Mouse (Mus musculus): ENCODE measurements around the gene 0610040J01Rik. TPM values are rescaled to one million over a fixed set of nuclear protein-coding genes. Genes with fewer than 3 reads are reported as not detected.
"Not testable (repeated sequence)": the region's sequence is repeated elsewhere in the genome, so short reads cannot be mapped to it uniquely, and the experiment has no call there.

Gene 0610040J01Rik
- polyA plus RNA-seq, 1 experiment from 2014 or later: 4.5 TPM

DNA sequence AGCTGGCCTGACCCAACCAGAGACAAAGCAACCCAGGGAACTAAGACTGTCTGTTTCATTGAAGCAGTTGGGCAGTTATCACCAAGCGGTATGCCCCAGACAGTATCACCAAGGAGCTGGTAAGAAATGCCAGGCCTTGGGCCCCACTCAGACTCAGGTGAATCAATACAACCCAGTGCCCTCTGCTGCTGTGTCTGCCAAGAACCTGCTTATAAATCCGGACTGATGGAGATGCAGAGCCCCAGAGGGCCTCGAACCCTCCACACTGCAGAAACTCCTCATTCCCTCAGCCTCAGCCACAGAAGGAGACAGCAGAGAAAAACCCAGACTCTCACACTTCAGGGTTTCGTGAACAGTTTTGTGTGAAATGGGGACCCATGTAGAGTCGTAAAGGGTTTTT lies 74.1 kb downstream of the 0610040J01Rik start:
- Histone ChIP-seq H3K27ac (replicated peaks) (no peak overlapping the region), H3K27me3 (no peaks in the 10 kb centered on the region), H3K4me1 (replicated peaks) (no peaks in the 10 kb centered on the region), H3K4me3 (no peak overlapping the region), H3K9me3 (no peaks in the 10 kb centered on the region), H3K4me2 (no peak overlapping the region), H3K36me3 (no peaks in the 10 kb centered on the region), H3K9ac (no peak overlapping the region)
- ATAC-seq (ENCODE audit: low read depth): no peak
- WGBS: 85% methylated on average over 5 of the region's 5 CpGs

DNA sequence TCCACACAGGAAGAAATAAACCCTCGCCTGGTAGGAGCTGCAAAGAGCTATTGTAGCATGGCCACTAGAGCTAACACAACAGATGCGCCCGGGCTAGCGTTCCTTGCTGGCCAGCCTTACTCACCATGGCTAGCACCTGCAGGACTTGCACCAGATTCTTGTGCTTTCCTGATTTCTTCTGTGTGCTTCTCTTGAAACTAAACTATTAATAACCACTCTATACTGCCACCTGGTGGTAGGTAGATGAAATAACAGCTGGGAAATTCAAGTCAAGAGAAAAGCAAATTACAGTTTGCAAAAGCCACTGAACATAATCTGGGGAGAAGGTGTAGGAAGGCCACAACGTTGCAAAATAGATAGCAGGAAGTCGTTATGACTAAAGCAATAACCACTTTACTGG lies 74.5 kb downstream of the 0610040J01Rik start:
- H3K9ac ChIP-seq: no peak overlapping the region
- no peak overlapping the region for H3K27ac ChIP-seq (replicated peaks)
- no peaks in the 10 kb centered on the region for H3K9me3 ChIP-seq
- 0 out of 2 replicates have a peak, but pooled peaks have one; percentile 32 for ATAC-seq (ENCODE audit: low read depth)
- no peaks in the 10 kb centered on the region for H3K4me1 ChIP-seq (replicated peaks)
- 42% methylated on average over 6 of the region's 6 CpGs for WGBS
- H3K4me3 ChIP-seq: no peak overlapping the region
- H3K36me3 ChIP-seq: no peaks in the 10 kb centered on the region
- no peak overlapping the region for H3K4me2 ChIP-seq
- no peaks in the 10 kb centered on the region for H3K27me3 ChIP-seq

DNA sequence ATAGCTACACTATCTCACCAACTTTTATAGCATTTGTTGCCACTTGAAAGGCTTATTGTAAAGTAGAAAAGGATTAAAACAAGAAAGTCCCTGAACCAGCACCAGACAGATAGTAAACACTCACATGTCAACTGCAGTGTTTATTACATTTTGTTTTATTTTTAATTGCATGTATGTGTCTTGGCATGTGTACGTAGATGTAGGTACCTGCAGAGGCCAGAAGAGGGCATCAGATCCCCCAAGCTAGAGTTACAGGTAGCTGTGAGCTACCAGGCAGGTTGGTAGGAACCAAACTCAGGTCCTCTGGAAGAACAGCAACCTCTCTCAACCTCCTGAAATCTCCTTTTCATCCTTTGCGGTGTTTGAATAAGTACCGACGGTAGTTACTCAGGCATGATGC lies 74.9 kb downstream of the 0610040J01Rik start:
- no peaks in the 10 kb centered on the region for H3K9me3 ChIP-seq
- no peak overlapping the region for H3K4me3 ChIP-seq
- no peak for ATAC-seq (ENCODE audit: low read depth)
- no peaks in the 10 kb centered on the region for H3K27me3 ChIP-seq
- H3K9ac ChIP-seq: no peak overlapping the region
- H3K4me1 ChIP-seq (replicated peaks): no peaks in the 10 kb centered on the region
- no peaks in the 10 kb centered on the region for H3K36me3 ChIP-seq
- no peak overlapping the region for H3K27ac ChIP-seq (replicated peaks)
- no peak overlapping the region for H3K4me2 ChIP-seq
- 97% methylated on average over 4 of the region's 4 CpGs for WGBS

DNA sequence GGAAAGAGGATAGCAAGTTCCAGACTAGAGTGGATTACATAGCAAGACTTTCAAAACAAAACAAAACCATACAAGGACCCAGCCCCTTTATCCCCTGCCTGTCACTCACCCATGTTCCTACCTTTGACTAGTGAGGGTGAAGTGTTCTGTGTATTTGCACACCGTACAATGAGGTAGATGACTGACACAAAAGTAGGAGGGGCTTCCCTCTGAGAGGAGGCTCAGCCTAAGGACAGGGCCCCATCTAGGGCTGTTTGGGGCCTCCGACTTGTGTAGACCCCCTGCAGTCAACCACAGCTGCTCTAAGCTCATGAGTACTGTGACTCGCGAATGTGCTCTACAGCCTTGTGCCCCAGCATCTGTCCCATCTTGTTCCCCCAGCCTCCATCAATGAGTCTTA lies 79.1 kb downstream of the 0610040J01Rik start:
- no peaks in the 10 kb centered on the region for H3K36me3 ChIP-seq
- no peak overlapping the region for H3K4me2 ChIP-seq
- no peak for ATAC-seq (ENCODE audit: low read depth)
- H3K9ac ChIP-seq: no peak overlapping the region
- 64% methylated on average over 4 of the region's 4 CpGs for WGBS
- H3K27ac ChIP-seq (replicated peaks): no peak overlapping the region
- H3K4me1 ChIP-seq (replicated peaks): no peaks in the 10 kb centered on the region
- H3K27me3 ChIP-seq: no peaks in the 10 kb centered on the region
- no peak overlapping the region for H3K4me3 ChIP-seq
- no peaks in the 10 kb centered on the region for H3K9me3 ChIP-seq

DNA sequence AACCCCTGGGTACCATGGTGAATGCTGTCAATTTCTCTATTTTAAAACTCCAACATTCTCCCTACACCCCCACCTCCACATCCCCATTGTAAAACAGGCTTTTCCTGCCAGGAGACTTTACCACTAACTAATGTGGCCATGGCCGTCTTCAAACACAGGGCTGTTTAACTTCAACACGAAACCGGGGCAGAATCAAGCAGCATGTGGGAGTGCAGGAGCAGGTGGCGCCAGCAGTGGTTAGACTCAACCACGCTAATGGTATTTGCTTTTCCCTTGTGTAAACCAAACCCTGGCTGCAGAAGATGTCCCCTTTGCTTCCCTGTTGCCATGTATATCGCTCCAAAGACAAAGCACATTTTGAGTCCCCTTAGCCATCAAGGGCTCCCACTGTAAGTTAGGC lies 79.7 kb downstream of the 0610040J01Rik start:
- WGBS: 86% methylated on average over 6 of the region's 6 CpGs
- Histone ChIP-seq H3K36me3 (no peaks in the 10 kb centered on the region), H3K9me3 (no peaks in the 10 kb centered on the region), H3K9ac (no peak overlapping the region), H3K4me2 (no peak overlapping the region), H3K4me3 (no peak overlapping the region), H3K4me1 (replicated peaks) (no peaks in the 10 kb centered on the region), H3K27me3 (no peaks in the 10 kb centered on the region), H3K27ac (replicated peaks) (no peak overlapping the region)
- no peak for ATAC-seq (ENCODE audit: low read depth)

DNA sequence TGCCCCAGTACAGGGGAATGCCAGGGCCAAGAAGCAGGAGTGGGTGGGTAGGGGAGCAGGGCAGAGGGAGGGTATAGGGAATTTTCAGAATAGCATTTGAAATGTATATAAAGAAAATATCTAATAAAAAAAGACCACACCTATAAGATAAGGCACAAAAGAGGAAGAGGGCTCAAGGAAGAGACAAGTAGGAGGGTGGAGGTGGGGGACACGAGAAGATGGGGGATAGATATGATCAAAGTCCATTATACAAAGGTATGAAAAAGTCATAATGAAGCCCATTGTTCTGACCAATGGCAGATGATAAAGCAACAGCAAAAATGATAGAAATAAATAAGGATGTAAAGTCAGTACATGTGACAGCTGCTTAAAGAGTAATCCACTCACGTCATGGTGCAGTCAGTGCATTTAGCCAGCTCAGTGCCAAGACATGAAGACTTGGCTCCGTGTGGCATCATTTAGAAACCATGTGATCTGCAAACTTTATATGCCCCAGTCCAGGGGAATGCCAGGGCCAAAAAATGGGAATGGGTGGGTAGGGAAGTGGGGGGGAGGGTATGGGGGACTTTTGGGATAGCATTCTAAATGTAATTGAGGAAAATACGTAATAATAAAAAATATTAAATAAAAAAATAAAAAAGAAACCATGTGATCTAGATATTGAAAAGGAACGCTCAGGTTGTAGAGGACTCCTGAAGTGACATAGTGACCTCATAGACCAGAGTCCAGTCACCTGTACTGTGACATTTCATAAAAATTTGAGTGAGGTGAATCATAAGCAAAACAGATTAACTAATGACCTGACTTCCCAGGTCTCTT lies 85.0 kb downstream of the 0610040J01Rik start:
- not testable (repeated sequence) for H3K27ac ChIP-seq (replicated peaks); H3K27me3 ChIP-seq; H3K9ac ChIP-seq; ATAC-seq (ENCODE audit: low read depth); H3K4me1 ChIP-seq (replicated peaks); H3K4me2 ChIP-seq; H3K4me3 ChIP-seq; H3K36me3 ChIP-seq; H3K9me3 ChIP-seq
- 94% methylated on average over 5 of the region's 5 CpGs for WGBS

DNA sequence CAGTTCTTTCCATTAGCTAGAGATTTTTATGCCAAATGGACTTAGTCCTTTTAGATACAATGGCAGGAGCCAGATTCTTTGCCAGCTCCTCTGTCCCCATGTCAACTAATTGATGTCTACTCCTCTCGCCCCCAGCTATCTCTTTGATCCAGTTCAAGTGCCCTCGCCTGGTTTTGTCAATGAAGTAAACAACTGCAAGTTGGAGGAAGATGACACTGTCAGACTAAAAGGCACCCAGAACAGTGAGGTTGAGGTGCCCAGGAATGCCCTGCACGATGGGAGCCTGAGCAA lies 85.6 kb downstream of the 0610040J01Rik start:
- no peaks in the 10 kb centered on the region for H3K36me3 ChIP-seq
- H3K27ac ChIP-seq (replicated peaks): no peak overlapping the region
- H3K27me3 ChIP-seq: no peaks in the 10 kb centered on the region
- WGBS: 80% methylated on average over 3 of the region's 3 CpGs
- no peak overlapping the region for H3K9ac ChIP-seq
- H3K4me3 ChIP-seq: no peak overlapping the region
- no peaks in the 10 kb centered on the region for H3K4me1 ChIP-seq (replicated peaks)
- no peak overlapping the region for H3K4me2 ChIP-seq
- no peak for ATAC-seq (ENCODE audit: low read depth)
- no peaks in the 10 kb centered on the region for H3K9me3 ChIP-seq

DNA sequence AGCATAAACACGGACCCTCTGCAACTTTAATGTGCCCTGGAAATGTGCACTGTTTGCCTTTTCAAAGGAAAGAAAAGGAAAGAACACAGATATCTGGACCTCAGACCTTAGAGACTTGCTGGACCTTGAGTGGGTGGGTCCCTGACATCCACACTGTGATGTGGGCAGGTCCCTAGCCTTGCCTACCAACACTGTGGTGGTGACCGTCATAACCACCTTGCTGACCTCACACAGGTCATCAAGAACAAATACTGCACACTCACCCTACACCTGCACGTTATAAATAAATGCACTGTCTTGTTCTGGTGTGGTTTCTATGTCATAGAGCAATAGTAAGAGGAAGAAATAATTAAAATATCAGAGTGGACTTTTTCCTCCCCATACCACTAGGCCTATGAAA lies 91.2 kb downstream of the 0610040J01Rik start:
- H3K4me2 ChIP-seq: no peak overlapping the region
- H3K27ac ChIP-seq (replicated peaks): no peak overlapping the region
- 82% methylated on average over 3 of the region's 3 CpGs for WGBS
- H3K9ac ChIP-seq: no peak overlapping the region
- no peak overlapping the region for H3K4me3 ChIP-seq
- peaks cover 6% of the 10 kb centered on the region; the same call in 1 of the 2 replicates for H3K4me1 ChIP-seq (replicated peaks)
- ATAC-seq (ENCODE audit: low read depth): no peak
- H3K9me3 ChIP-seq: no peaks in the 10 kb centered on the region
- H3K36me3 ChIP-seq: no peaks in the 10 kb centered on the region
- no peaks in the 10 kb centered on the region for H3K27me3 ChIP-seq

DNA sequence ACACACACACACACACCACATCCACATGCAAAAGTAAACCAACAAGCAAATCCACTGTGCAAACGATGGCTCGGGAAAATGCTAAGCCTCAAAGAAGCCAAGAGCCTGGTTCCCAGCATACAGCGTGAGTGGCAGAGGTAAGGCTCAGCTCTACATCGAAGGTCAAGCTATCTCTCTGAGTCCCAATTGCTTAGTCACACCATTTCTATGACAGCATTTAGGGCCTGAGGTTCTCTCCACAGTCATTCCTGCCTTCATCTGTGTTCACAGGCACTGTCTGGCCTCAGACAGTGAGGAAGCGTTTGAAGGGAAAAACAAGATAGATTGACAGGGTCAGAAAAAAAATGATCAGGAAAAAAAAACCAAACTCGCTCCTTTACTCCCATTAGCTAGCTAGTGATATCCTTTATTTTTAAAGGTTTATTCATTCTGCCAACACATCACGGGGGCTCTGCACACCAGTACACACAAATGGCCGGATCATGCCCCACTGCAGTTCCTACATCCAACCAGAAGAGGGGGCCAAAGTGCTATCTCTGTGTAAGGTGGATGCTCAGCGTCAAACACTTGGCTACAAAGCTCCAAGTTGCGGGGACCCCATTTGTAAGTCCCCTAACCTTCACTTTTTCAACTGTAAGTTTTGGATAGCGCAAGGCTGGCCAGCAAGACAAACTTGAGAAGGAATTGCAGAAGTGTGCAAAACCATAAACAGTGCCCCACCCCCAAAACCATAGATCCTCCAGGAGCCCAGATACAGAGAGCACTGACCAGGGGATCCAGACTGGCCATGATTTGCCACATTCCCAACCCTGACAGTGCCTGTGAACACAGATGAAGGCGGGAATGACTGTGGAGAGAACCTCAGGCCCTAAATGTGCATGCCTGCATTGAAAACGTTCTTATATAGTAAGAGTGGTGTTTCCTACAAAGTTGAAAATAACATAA lies 94.3 kb downstream of the 0610040J01Rik start:
- no peak overlapping the region for H3K9ac ChIP-seq
- H3K27ac ChIP-seq (replicated peaks): no peak overlapping the region
- H3K9me3 ChIP-seq: no peaks in the 10 kb centered on the region
- no peaks in the 10 kb centered on the region for H3K36me3 ChIP-seq
- H3K4me2 ChIP-seq: no peak overlapping the region
- H3K27me3 ChIP-seq: no peaks in the 10 kb centered on the region
- 45% methylated on average over 13 of the region's 13 CpGs for WGBS
- peak; percentile 78 for ATAC-seq (ENCODE audit: low read depth)
- H3K4me3 ChIP-seq: no peak overlapping the region
- H3K4me1 ChIP-seq (replicated peaks): peaks cover 6% of the 10 kb centered on the region; the same call in 1 of the 2 replicates

DNA sequence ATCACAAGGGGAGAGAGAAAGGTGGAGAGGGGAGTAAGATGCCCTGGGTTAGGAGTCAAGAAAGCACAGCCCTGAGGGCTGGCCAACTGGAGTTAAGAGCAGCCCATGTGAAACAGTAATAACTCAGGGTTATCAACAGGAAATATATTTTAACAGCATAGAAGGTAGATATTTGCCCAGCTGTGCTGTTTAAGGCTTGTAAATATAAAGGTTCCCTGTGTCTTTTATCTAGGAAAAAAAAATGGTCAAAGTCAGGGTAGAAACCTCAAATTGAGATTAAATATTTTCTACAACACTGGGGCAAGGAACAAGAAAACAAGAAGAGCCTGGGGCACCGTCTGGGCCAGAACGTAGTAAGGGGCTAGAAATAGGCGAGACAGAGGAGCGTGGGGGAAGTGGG lies 95.3 kb downstream of the 0610040J01Rik start:
- Histone ChIP-seq H3K36me3 (no peaks in the 10 kb centered on the region), H3K4me1 (replicated peaks) (peaks cover 6% of the 10 kb centered on the region; the same call in 1 of the 2 replicates), H3K4me3 (no peak overlapping the region), H3K9me3 (no peaks in the 10 kb centered on the region), H3K9ac (no peak overlapping the region), H3K27ac (replicated peaks) (no peak overlapping the region), H3K27me3 (no peaks in the 10 kb centered on the region), H3K4me2 (no peak overlapping the region)
- no peak for ATAC-seq (ENCODE audit: low read depth)
- WGBS: 65% methylated on average over 4 of the region's 4 CpGs

DNA sequence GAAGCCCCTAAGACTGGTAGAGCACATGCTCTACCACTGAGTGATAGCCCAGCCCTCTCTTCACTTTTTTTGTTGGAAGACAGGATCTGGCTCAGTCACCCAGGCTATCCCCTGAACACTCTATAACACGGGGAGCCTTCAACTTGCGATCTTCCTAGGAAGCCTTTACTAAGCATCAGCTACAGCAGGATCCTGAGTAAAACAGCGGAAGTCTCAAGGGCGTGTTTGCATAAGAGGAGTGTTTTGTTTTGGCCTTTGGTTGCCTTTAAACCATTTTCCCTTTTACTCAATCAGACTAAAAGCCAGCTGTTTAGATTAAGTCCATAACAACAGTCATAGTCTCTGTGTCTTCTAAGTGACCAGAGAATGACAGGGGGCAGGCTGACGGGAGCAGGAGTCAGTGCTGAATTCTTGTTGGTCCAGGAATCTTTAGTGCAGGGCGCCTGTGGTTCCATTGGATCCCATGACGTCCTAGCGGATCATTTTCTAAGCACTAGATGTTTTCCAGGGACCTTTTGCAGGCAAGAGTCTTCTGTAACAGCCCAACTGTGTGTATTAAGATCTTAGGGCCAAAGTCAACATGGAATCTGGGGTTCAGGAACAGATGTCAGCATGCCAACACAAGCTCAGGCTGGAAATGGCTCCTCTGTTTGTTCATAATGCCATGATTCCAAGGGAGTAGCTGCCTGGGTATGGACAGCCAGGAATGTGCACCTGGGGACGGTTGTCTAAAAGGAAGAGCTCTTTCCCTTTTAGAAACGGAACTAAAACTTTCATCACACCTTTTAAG lies 98.2 kb downstream of the 0610040J01Rik start:
- ATAC-seq (ENCODE audit: low read depth): no peak
- Histone ChIP-seq H3K4me1 (replicated peaks) (peaks cover 6% of the 10 kb centered on the region; the same call in 1 of the 2 replicates), H3K4me2 (no peak overlapping the region), H3K4me3 (no peak overlapping the region), H3K27ac (replicated peaks) (no peak overlapping the region), H3K9ac (no peak overlapping the region), H3K9me3 (no peaks in the 10 kb centered on the region), H3K27me3 (no peaks in the 10 kb centered on the region), H3K36me3 (no peaks in the 10 kb centered on the region)
- WGBS: 89% methylated on average over 10 of the region's 10 CpGs

DNA sequence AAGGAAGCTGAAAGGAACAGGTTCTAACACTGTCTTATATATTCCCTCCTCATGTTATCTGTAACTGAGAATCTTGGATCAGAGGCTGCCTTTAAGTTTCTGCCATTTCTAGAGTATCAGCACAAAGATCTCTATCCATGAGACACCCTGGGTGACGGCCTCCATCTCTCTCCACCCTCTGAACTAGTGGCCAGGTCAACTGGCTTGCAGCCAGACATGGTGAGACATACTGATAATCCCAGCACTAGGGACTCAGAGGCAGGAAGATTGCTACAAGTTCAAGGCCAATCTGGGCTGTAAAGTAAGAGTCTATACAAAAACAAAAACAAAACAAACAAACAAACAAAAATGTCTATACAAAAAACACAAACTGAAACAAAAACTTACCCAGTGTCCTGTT lies 102.7 kb downstream of the 0610040J01Rik start:
- 75% methylated on average over 1 of the region's 1 CpGs for WGBS
- H3K36me3 ChIP-seq: no peaks in the 10 kb centered on the region
- no peak for ATAC-seq (ENCODE audit: low read depth)

More for the DNA sequence above, 102.7 kb downstream of the 0610040J01Rik start:
- H3K9me3 ChIP-seq: no peaks in the 10 kb centered on the region
- H3K27me3 ChIP-seq: no peaks in the 10 kb centered on the region
- H3K4me1 ChIP-seq (replicated peaks): no peaks in the 10 kb centered on the region
- H3K4me2 ChIP-seq: no peak overlapping the region
- H3K4me3 ChIP-seq: no peak overlapping the region
- H3K27ac ChIP-seq (replicated peaks): no peak overlapping the region
- H3K9ac ChIP-seq: no peak overlapping the region
